Mouse (Mus musculus): Measurements from ENCODE around the gene Nmnat1. TPM values are rescaled to one million over a fixed set of nuclear protein-coding genes. Genes with fewer than 3 reads are reported as not detected.

Gene Nmnat1
- polyA plus RNA-seq, 1 experiment from 2014 or later: 14.7 TPM

DNA sequence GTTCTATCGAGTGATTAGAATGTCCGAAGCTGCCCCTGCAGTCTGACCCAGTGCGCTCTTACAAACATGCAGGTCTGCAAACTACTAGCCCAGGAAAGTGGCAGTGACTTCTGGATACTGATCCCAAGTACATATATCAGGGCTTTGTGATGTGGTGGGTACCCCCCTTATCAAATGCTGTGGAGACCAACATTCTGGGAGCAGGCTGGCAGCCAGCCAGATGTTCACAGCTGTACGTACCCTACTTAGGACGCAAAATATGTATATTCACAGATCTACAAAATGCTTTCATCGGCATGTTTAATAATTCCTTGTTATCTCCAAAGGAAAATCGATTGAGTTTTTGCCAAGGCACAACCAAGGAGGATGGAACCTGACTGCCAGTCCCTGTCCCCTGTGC, 27.1 kb upstream of the Nmnat1 start:
- H3K27me3 ChIP-seq: no peaks in the 10 kb centered on the region
- H3K27ac ChIP-seq: peak overlapping the region; percentile 56
- no peak for ATAC-seq (ENCODE audit: low FRiP score)
- no peak overlapping the region for H3K9ac ChIP-seq
- WGBS: 81% methylated on average over 7 of the region's 7 CpGs
- no peaks in the 10 kb centered on the region for H3K9me3 ChIP-seq
- H3K36me3 ChIP-seq (replicated peaks): no peaks in the 10 kb centered on the region
- H3K4me1 ChIP-seq: peaks cover 9% of the 10 kb centered on the region; the same call in 1 of the 2 replicates
- no peak overlapping the region for H3K4me3 ChIP-seq (replicated peaks)
- no peak overlapping the region for H3K4me2 ChIP-seq

DNA sequence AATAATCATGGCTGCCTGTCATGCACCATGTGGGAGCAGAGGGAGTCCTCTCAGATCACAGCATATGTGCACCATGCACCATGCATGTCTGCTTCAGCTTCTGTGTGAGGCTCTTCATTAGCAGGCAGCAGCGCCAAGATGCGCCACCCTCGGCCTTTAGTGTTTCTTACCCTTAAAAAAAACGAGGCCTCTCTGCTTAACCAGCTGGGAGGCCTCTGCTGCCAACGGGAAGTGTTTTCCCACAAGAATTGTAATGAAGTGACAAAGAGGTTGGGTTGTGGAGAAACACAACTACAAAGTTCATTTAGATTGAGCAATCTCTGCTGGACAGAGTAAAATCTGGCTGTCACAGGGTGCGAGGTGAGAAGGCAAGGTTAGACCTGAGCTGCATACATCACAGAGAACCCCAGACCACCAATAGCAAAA, 26.2 kb upstream of the Nmnat1 start:
- 39% methylated on average over 6 of the region's 6 CpGs for WGBS
- ATAC-seq (ENCODE audit: low FRiP score): no peak
- H3K36me3 ChIP-seq (replicated peaks): no peaks in the 10 kb centered on the region
- no peak overlapping the region for H3K4me2 ChIP-seq
- H3K27ac ChIP-seq: peak overlapping the region; percentile 56
- peaks cover 9% of the 10 kb centered on the region; the same call in 1 of the 2 replicates for H3K4me1 ChIP-seq
- peak overlapping the region; percentile 17; the same call in 1 of the 2 replicates for H3K9ac ChIP-seq
- no peaks in the 10 kb centered on the region for H3K27me3 ChIP-seq
- H3K4me3 ChIP-seq (replicated peaks): no peak overlapping the region
- no peaks in the 10 kb centered on the region for H3K9me3 ChIP-seq

DNA sequence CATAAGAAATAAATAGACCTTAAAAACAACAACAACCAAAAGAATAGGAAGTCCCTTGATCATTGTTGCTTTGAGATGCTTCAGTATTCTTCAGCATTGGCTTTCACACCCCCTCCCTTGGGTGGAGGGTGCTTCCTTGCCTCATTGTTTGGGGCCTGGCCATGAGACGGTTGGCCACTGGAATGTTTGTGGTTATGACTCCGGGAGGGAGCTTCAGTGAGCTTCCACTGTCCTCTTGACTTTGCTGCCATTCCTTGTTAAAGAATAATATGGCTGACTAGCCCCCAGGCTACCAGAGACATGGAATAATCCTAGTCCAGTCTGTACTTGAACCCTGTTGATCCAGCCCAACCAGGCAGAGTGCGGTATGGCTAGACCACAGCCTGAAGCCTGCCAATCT, 21.9 kb upstream of the Nmnat1 start:
- ATAC-seq (ENCODE audit: low FRiP score): no peak
- no peaks in the 10 kb centered on the region for H3K27me3 ChIP-seq
- peaks cover 8% of the 10 kb centered on the region for H3K36me3 ChIP-seq (replicated peaks)
- H3K9ac ChIP-seq: no peak overlapping the region
- no peak overlapping the region for H3K4me3 ChIP-seq (replicated peaks)
- no peak overlapping the region for H3K4me2 ChIP-seq
- H3K27ac ChIP-seq: no peak overlapping the region
- no peaks in the 10 kb centered on the region for H3K9me3 ChIP-seq
- WGBS: 96% methylated on average over 3 of the region's 3 CpGs
- peaks cover 19% of the 10 kb centered on the region for H3K4me1 ChIP-seq

DNA sequence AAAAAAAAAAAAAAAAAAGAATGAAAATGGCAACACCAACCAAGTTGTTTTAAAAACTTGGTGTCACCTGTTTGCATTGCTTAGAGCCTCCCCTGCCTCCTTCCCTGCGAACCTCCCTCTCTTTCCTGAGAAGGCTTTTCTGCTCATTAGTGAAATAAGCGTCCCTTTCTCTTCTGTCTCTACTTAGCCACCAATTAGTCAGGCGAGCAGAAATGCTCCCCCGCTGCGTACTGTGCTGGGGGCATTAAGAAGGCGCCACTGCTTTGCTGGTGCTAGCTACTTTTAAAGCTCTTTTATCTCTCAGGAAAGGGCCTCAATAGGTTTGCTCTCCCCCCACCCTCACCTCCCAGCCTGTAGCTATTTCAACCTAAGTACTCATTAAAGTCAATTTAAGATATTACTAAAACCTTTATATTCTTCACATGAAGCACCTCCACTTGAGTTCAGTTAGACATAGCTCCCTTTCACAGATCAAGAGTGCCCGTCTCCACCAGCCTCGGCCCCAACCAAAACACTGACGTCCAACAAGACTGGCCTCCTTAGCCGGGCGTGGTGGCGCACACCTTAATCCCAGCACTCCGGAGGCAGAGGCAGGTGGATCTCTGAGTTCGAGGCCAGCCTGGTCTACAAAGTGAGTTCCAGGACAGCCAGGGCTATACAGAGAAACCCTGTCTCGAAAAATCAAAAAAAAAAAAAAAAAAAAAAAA, 20.4 kb upstream of the Nmnat1 start:
- Histone ChIP-seq H3K27me3 (no peaks in the 10 kb centered on the region), H3K9me3 (no peaks in the 10 kb centered on the region), H3K4me1 (peaks cover 10% of the 10 kb centered on the region), H3K9ac (no peak overlapping the region), H3K27ac (peak overlapping the region; percentile 77; the same call in 1 of the 2 replicates), H3K4me3 (replicated peaks) (no peak overlapping the region), H3K36me3 (replicated peaks) (peaks cover 21% of the 10 kb centered on the region), H3K4me2 (no peak overlapping the region)
- 22% methylated on average over 15 of the region's 15 CpGs for WGBS
- ATAC-seq (ENCODE audit: low FRiP score): peak; percentile 53; the same call in 1 of the 2 replicates

DNA sequence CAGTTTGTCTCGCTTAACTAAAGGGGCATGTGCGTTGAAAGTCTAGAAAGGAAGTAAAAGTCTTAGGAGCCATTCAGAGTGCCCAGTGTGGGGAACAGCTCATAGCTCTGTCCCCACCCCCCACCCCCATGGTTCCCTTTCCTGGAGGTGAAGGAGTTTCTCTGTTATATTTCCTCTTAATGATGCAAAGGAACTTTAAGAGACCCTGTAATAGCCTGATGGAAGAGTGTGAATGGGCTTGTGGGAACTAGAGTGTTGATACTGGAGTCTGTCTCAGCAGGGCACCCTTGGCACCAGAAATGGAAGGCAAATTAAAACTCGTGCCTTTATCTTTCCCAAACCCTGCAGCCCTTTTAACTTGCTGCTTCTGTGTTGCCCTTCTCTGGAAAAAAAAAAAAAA, 19.9 kb upstream of the Nmnat1 start:
- whole genome bisulfite sequencing: 5% methylated on average over 3 of the region's 3 CpGs
- Histone ChIP-seq H3K9me3 (no peaks in the 10 kb centered on the region), H3K4me2 (no peak overlapping the region), H3K36me3 (replicated peaks) (peaks cover 26% of the 10 kb centered on the region), H3K4me3 (replicated peaks) (no peak overlapping the region), H3K4me1 (peaks cover 10% of the 10 kb centered on the region), H3K9ac (no peak overlapping the region), H3K27ac (peak overlapping the region; percentile 77), H3K27me3 (no peaks in the 10 kb centered on the region)
- ATAC-seq (ENCODE audit: low FRiP score): no peak; the same call in 1 of the 2 replicates

DNA sequence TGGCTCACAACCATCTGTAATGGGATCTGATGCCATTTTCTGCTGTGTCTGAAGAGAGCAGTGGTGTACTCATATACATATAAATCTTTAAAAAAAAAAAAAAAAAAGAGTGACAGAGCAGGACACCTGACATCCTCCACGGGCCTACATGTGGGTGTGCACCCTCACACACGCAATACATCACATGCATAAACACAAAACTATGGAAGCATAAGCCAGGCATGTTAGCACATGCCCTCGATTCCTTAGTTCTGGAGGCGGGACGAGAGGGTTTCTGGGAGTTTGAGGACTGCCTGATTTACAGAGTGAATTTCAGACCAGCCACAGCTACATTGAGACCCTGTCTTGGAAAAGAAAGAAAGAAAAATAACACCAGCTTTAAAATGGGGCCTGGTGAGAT, 19.4 kb upstream of the Nmnat1 start:
- H3K9me3 ChIP-seq: no peaks in the 10 kb centered on the region
- H3K4me2 ChIP-seq: no peak overlapping the region
- peaks cover 28% of the 10 kb centered on the region for H3K36me3 ChIP-seq (replicated peaks)
- H3K4me1 ChIP-seq: peaks cover 14% of the 10 kb centered on the region
- H3K4me3 ChIP-seq (replicated peaks): no peak overlapping the region
- H3K27ac ChIP-seq: peak overlapping the region; percentile 77
- H3K9ac ChIP-seq: no peak overlapping the region
- 58% methylated on average over 5 of the region's 5 CpGs for WGBS
- no peak; the same call in 1 of the 2 replicates for ATAC-seq (ENCODE audit: low FRiP score)
- H3K27me3 ChIP-seq: no peaks in the 10 kb centered on the region

DNA sequence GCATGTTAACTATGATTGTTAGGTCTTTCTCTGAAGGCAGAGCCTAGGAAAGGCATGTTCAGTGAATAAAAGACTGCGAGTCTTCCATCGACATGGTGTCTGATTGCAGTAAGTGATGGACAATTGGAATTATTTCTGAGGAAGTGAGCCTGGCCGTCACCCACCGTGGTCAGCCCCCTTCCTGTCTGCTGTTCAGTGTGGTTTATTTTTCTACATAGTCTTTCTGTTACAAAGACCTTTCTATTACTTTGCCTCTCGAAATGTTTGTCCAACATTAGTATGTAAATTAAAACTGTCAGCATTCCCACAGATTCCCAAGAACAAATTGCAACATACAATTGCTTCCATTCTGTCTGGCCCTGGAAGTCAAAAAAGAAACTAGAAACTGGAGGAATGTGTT, 14.8 kb upstream of the Nmnat1 start:
- no peaks in the 10 kb centered on the region; the same call in 1 of the 2 replicates for H3K27me3 ChIP-seq
- no peak overlapping the region for H3K27ac ChIP-seq
- no peak overlapping the region for H3K4me2 ChIP-seq
- H3K9me3 ChIP-seq: no peaks in the 10 kb centered on the region
- H3K4me3 ChIP-seq (replicated peaks): no peak overlapping the region
- 77% methylated on average over 5 of the region's 5 CpGs for WGBS
- peaks cover 24% of the 10 kb centered on the region for H3K4me1 ChIP-seq
- peaks cover 58% of the 10 kb centered on the region for H3K36me3 ChIP-seq (replicated peaks)
- no peak overlapping the region for H3K9ac ChIP-seq
- no peak for ATAC-seq (ENCODE audit: low FRiP score)

DNA sequence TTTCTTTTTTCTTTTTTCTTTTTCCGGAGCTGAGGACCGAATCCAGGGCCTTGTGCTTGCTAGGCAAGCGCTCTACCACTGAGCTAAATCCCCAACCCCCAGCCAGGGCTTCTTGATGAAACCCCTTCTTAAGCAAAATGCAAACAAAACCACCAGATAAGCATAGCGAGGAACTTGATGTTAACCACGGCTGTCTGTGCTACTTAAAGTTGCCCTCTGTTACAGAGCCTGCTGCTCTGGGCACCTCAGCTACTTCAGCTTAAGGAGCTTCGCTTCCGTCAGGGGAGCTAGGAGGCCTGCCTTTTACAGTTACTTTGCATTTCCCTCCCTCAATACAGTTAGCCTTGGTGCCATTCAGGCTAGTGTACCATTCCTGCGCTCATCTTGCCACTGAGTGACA, 13.9 kb upstream of the Nmnat1 start:
- 76% methylated on average over 8 of the region's 8 CpGs for WGBS
- no peak for ATAC-seq (ENCODE audit: low FRiP score)
- peaks cover 67% of the 10 kb centered on the region for H3K36me3 ChIP-seq (replicated peaks)
- no peak overlapping the region for H3K4me3 ChIP-seq (replicated peaks)
- H3K27ac ChIP-seq: no peak overlapping the region
- H3K9me3 ChIP-seq: no peaks in the 10 kb centered on the region
- peaks cover 19% of the 10 kb centered on the region for H3K4me1 ChIP-seq
- no peak overlapping the region for H3K9ac ChIP-seq
- H3K4me2 ChIP-seq: no peak overlapping the region
- H3K27me3 ChIP-seq: no peaks in the 10 kb centered on the region; the same call in 1 of the 2 replicates

DNA sequence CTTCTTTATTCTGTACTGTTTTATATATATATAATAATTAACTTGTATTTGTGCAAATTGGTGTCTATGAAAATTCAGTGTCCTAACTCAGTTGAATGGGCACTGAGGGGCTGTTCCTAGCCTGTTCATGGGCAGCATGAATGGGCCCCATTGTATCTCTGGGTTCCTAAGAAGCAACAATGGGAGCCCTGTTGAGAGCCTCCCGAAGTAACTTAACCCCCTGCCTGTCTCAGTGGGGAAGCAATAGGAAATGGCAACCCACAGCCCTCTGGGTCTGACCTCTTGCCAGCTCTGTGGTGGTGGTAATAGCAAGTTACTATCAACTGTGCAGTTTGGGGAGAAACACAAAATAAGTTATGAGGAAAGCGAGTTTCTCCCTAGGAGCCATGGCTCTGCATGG, 11.6 kb upstream of the Nmnat1 start:
- peak; percentile 65 for ATAC-seq (ENCODE audit: low FRiP score)
- Histone ChIP-seq H3K27ac (peak overlapping the region; percentile 65), H3K27me3 (no peaks in the 10 kb centered on the region; the same call in 1 of the 2 replicates), H3K9ac (no peak overlapping the region), H3K4me3 (replicated peaks) (no peak overlapping the region), H3K9me3 (no peaks in the 10 kb centered on the region), H3K4me2 (peak overlapping the region; percentile 17; the same call in 1 of the 2 replicates), H3K36me3 (replicated peaks) (peaks cover 72% of the 10 kb centered on the region), H3K4me1 (peaks cover 19% of the 10 kb centered on the region)
- WGBS: 4% methylated on average over 2 of the region's 2 CpGs

DNA sequence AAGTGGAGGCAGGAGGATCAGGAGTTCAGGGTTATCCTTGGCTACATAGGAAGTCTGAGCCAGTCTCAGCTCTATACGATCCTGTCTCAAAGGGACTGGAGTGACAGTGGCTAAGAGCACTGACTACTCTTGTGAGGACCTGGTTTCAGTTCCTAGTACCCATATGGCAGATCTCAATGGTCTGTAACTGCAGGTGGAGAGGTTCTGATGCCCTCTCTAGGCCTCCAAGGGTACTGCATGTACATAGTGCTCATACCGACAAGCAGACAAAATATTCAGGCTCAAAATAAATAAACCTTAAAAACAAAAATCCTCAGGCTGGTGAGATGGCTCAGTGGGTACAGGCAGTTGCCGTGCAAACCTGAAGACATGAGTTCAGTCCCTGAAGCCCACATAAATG, 6.1 kb upstream of the Nmnat1 start:
- 98% methylated on average over 3 of the region's 3 CpGs for WGBS
- Histone ChIP-seq H3K4me3 (replicated peaks) (no peak overlapping the region), H3K27me3 (no peaks in the 10 kb centered on the region), H3K9me3 (no peaks in the 10 kb centered on the region), H3K27ac (no peak overlapping the region), H3K9ac (no peak overlapping the region), H3K36me3 (replicated peaks) (peaks cover 81% of the 10 kb centered on the region), H3K4me1 (peaks cover 16% of the 10 kb centered on the region), H3K4me2 (no peak overlapping the region)
- ATAC-seq (ENCODE audit: low FRiP score): no peak

DNA sequence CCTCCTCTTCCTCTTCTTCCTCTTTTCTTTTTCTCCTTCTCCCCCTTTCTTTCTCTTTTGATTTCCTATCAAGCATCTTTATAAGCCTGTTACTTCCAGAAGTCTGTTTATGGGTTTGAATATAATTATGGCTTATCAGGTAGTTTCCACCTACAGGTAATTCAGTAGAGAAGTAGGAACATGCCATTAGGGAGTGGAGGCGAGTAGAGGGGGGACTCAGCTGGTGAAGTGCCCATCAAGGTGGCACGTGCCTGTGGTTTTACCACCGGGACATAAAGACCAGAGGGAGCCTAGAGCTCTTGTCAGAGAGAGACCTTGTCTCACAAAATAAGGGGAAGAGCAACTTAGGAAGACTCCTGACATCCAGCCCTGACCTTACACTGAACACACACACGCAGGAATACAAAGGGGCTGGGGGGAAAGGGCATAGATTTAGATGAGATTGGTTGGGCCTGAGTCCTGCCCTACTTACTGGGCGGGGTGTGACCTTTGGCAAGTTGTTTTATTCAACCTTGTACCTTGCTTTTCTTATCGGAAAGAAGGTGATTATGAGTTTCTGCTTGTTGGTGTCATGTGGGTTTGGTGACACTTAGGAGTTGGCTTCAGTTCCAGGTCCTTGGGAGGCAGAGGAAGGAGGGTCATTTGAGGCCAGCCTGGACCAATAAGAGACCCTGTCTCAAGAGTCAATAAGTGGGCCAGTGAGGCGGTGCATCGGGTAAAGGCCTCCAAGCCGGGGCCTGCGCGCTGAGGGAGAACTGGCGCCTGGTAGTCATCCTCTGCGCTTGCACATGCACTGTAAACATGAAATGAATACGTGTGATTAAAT, 4.6 kb upstream of the Nmnat1 start:
- 94% methylated on average over 14 of the region's 14 CpGs for WGBS
- H3K9ac ChIP-seq: no peak overlapping the region
- H3K27ac ChIP-seq: no peak overlapping the region
- no peaks in the 10 kb centered on the region for H3K27me3 ChIP-seq
- ATAC-seq (ENCODE audit: low FRiP score): no peak
- H3K36me3 ChIP-seq (replicated peaks): peaks cover 69% of the 10 kb centered on the region
- H3K9me3 ChIP-seq: no peaks in the 10 kb centered on the region
- peaks cover 16% of the 10 kb centered on the region for H3K4me1 ChIP-seq
- no peak overlapping the region for H3K4me3 ChIP-seq (replicated peaks)
- H3K4me2 ChIP-seq: no peak overlapping the region

DNA sequence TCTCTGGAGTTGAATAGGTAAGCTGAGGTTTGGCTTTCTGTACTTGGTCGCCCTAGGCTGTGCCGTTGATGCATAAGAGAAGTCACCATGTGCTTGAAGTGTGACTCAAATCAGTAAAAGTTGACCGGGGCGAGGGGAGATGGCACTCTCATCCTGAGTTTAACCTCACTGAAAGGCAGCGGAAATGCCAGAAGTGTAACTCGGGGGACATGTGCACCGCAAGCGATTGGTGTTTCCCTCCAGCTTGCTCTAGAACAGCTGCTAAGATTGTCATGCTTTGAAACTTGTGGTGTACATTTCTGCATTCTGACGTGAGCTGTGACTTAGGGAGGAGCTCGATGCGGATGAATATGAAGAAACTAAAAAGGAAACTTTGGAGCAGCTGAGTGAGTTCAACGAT, 2.7 kb upstream of the Nmnat1 start:
- 93% methylated on average over 12 of the region's 12 CpGs for WGBS
- Histone ChIP-seq H3K4me2 (no peak overlapping the region), H3K9ac (no peak overlapping the region), H3K4me3 (replicated peaks) (no peak overlapping the region), H3K27ac (no peak overlapping the region), H3K9me3 (no peaks in the 10 kb centered on the region), H3K27me3 (no peaks in the 10 kb centered on the region), H3K4me1 (peaks cover 24% of the 10 kb centered on the region), H3K36me3 (replicated peaks) (peaks cover 51% of the 10 kb centered on the region)
- ATAC-seq (ENCODE audit: low FRiP score): no peak
